Mouse (Mus musculus): ENCODE measurements around the gene Setd1a.
"Not testable (repeated sequence)": the region's sequence is repeated elsewhere in the genome, so short reads cannot be mapped to it uniquely, and the experiment has no call there.

Setd1a gene

GRCm38 (mm10) chr7:127823236-127824171 is 47.0 kb downstream of the Setd1a start:
- H3K4me1 ChIP-seq (replicated peaks; ENCODE audit: low read depth, low read length): peaks cover 12% of the 10 kb centered on the region
- H3K27me3 ChIP-seq (ENCODE audit: insufficient read depth, low read length): peaks cover 27% of the 10 kb centered on the region
- H3K9me3 ChIP-seq (ENCODE audit: low read length): no peaks in the 10 kb centered on the region
- peak overlapping the region; percentile 83 for H3K4me3 ChIP-seq (replicated peaks; ENCODE audit: low read length)
- no peaks in the 10 kb centered on the region for H3K36me3 ChIP-seq (ENCODE audit: insufficient read depth, low read length)
- TF ChIP-seq POU5F1 (IDR thresholded peaks at IDR 0.05; ENCODE audit: borderline replicate concordance, low read length) (no peak), CTCF (conservative IDR thresholded peaks at IDR 0.05; ENCODE audit: low read length) (peak; percentile 11; the same call in 1 of the 2 replicates)

GRCm38 (mm10) chr7:127824176-127824871 is 47.9 kb downstream of the Setd1a start, which contains the start of the genes Stx4a and Stx1b:
Gene Stx4a (plus strand): TSS chr7:127824294.
Gene Stx1b (minus strand): TSS chr7:127824549.
- Histone ChIP-seq H3K4me1 (replicated peaks; ENCODE audit: low read depth, low read length) (peaks cover 12% of the 10 kb centered on the region), H3K4me3 (replicated peaks; ENCODE audit: low read length) (peak within 1 kb of the TSS; percentile 83), H3K9me3 (ENCODE audit: low read length) (no peaks in the 10 kb centered on the region), H3K36me3 (ENCODE audit: insufficient read depth, low read length) (no peaks in the 10 kb centered on the region), H3K27me3 (ENCODE audit: insufficient read depth, low read length) (peaks cover 27% of the 10 kb centered on the region)
- TF ChIP-seq POU5F1 (IDR thresholded peaks at IDR 0.05; ENCODE audit: borderline replicate concordance, low read length) (no peak), NANOG (IDR thresholded peaks at IDR 0.05; ENCODE audit: borderline replicate concordance, low read length) (no peak), CTCF (conservative IDR thresholded peaks at IDR 0.05; ENCODE audit: low read length) (no peak)

- H3K9me3 ChIP-seq (ENCODE audit: low read length): no peaks in the 10 kb centered on the region
- H3K36me3 ChIP-seq (ENCODE audit: insufficient read depth, low read length): no peaks in the 10 kb centered on the region
- H3K27me3 ChIP-seq (ENCODE audit: insufficient read depth, low read length): peaks cover 3% of the 10 kb centered on the region; the same call in 1 of the 2 replicates
- peaks cover under 1% of the 10 kb centered on the region; the same call in 1 of the 2 replicates for H3K4me1 ChIP-seq (replicated peaks; ENCODE audit: low read depth, low read length)
- TF ChIP-seq POU5F1 (IDR thresholded peaks at IDR 0.05; ENCODE audit: borderline replicate concordance, low read length): no peak
- no peak for TF ChIP-seq NANOG (IDR thresholded peaks at IDR 0.05; ENCODE audit: borderline replicate concordance, low read length)
- TF ChIP-seq CTCF (conservative IDR thresholded peaks at IDR 0.05; ENCODE audit: low read length): no peak
- H3K4me3 ChIP-seq (replicated peaks; ENCODE audit: low read length): no peak overlapping the region
Measured at GRCm38 (mm10) chr7:127835550-127835949, 59.1 kb downstream of the Setd1a start.

- peaks cover 9% of the 10 kb centered on the region for H3K4me1 ChIP-seq (replicated peaks; ENCODE audit: low read depth, low read length)
- H3K36me3 ChIP-seq (ENCODE audit: insufficient read depth, low read length): no peaks in the 10 kb centered on the region
- no peak for TF ChIP-seq CTCF (conservative IDR thresholded peaks at IDR 0.05; ENCODE audit: low read length)
- no peak for TF ChIP-seq NANOG (IDR thresholded peaks at IDR 0.05; ENCODE audit: borderline replicate concordance, low read length)
- no peak for TF ChIP-seq POU5F1 (IDR thresholded peaks at IDR 0.05; ENCODE audit: borderline replicate concordance, low read length)
- H3K9me3 ChIP-seq (ENCODE audit: low read length): no peaks in the 10 kb centered on the region
- H3K27me3 ChIP-seq (ENCODE audit: insufficient read depth, low read length): peaks cover 3% of the 10 kb centered on the region; the same call in 1 of the 2 replicates
- H3K4me3 ChIP-seq (replicated peaks; ENCODE audit: low read length): no peak overlapping the region
Measured at GRCm38 (mm10) chr7:127837473-127837872, 61.0 kb downstream of the Setd1a start.

GRCm38 (mm10) chr7:127837878-127838277 is 61.4 kb downstream of the Setd1a start:
- H3K4me1 ChIP-seq (replicated peaks; ENCODE audit: low read depth, low read length): peaks cover 13% of the 10 kb centered on the region
- not testable (repeated sequence) for H3K4me3 ChIP-seq (replicated peaks; ENCODE audit: low read length); H3K27me3 ChIP-seq (ENCODE audit: insufficient read depth, low read length); H3K36me3 ChIP-seq (ENCODE audit: insufficient read depth, low read length); H3K9me3 ChIP-seq (ENCODE audit: low read length)
- peak; percentile 40 for TF ChIP-seq CTCF (conservative IDR thresholded peaks at IDR 0.05; ENCODE audit: low read length)

DNA sequence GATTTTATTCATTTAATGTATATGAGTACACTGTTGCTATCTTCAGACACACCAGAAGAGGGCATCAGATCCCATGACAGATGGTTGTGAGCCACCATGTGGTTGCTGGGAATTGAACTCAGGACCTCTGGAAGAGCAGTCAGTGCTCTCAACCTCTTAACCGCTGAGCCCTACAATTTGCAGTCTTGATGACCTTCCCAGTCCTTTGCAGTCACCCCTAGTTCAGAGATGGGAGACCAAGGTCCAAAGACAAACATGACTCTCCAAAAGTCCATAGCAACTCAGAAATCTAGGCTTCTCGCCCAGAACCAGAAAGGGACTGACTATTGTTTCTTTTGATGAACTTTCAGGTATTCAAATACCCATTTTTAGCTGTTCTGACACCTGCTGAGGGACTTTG is 63.6 kb downstream of the Setd1a start:
- H3K27me3 ChIP-seq (ENCODE audit: insufficient read depth, low read length); H3K4me3 ChIP-seq (replicated peaks; ENCODE audit: low read length); H3K9me3 ChIP-seq (ENCODE audit: low read length): not testable (repeated sequence)
- Histone ChIP-seq H3K36me3 (ENCODE audit: insufficient read depth, low read length) (peaks cover 16% of the 10 kb centered on the region), H3K4me1 (replicated peaks; ENCODE audit: low read depth, low read length) (peaks cover 15% of the 10 kb centered on the region)

DNA sequence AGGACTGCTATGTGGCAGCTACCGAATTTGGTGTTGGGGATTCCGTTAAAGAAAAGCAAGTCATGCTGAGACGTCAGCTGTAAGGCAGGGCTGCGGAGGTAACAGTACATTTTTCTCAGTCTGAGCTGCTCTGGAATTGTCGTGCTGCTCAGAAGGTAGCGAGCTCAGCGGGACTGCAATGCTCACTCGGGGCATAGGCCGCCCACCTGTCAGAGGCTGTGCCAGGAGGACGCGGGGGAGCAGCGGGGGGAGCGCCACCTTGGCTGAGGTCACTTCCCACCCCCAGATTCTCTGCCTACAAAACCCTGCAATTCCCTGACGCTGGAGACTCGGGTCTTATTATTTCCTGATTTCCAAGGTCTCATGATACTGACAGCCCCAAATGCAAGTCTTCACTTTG is 64.4 kb downstream of the Setd1a start:
- TF ChIP-seq POU5F1 (IDR thresholded peaks at IDR 0.05; ENCODE audit: borderline replicate concordance, low read length): no peak
- no peak for TF ChIP-seq CTCF (conservative IDR thresholded peaks at IDR 0.05; ENCODE audit: low read length)
- TF ChIP-seq NANOG (IDR thresholded peaks at IDR 0.05; ENCODE audit: borderline replicate concordance, low read length): no peak
- peaks cover 3% of the 10 kb centered on the region; the same call in 1 of the 2 replicates for H3K27me3 ChIP-seq (ENCODE audit: insufficient read depth, low read length)

DNA sequence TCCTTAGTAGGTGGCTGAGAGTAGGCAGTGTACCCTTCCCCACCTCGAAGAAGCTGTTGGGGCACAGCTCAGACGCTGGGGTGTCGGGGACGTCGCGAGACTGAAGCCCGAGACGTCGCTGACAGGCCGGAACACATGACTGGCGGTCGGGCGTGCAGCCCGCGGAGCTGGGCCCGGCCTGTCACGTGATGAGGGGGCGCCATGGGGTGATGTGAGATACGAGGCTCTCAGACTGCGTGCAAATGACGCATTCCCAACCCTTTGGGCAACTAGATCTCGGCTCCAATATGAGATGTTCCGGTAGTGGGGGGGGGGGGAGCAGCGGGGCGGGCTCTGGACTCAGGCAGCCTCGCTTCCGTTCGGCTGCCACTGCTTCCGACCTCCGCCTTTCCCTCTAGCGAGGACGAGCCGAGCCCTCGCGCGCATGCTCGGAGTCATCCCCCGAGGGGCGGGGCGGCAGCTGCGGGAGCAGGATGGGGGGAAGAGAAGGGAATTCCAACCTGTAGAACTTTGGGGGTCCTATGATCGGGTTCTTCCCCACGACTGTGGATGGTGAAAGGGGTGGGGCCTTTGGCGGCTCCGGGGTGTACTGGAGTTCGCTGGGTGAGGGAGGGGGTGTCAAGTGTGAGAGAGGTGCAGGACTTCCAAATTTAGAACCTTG is 65.0 kb downstream of the Setd1a start:
- peaks cover 23% of the 10 kb centered on the region for H3K36me3 ChIP-seq (ENCODE audit: insufficient read depth, low read length)
- H3K4me1 ChIP-seq (replicated peaks; ENCODE audit: low read depth, low read length): peaks cover 23% of the 10 kb centered on the region
- H3K27me3 ChIP-seq (ENCODE audit: insufficient read depth, low read length): peaks cover 3% of the 10 kb centered on the region; the same call in 1 of the 2 replicates
- no peaks in the 10 kb centered on the region for H3K9me3 ChIP-seq (ENCODE audit: low read length)
- no peak for TF ChIP-seq CTCF (conservative IDR thresholded peaks at IDR 0.05; ENCODE audit: low read length)
- no peak for TF ChIP-seq POU5F1 (IDR thresholded peaks at IDR 0.05; ENCODE audit: borderline replicate concordance, low read length)
- no peak for TF ChIP-seq NANOG (IDR thresholded peaks at IDR 0.05; ENCODE audit: borderline replicate concordance, low read length)
- H3K4me3 ChIP-seq (replicated peaks; ENCODE audit: low read length): peak overlapping the region; percentile 93

More for the DNA sequence above, 64.4 kb downstream of the Setd1a start:
- H3K4me1 ChIP-seq (replicated peaks; ENCODE audit: low read depth, low read length): peaks cover 17% of the 10 kb centered on the region
- H3K9me3 ChIP-seq (ENCODE audit: low read length): no peaks in the 10 kb centered on the region
- peaks cover 18% of the 10 kb centered on the region for H3K36me3 ChIP-seq (ENCODE audit: insufficient read depth, low read length)
- H3K4me3 ChIP-seq (replicated peaks; ENCODE audit: low read length): peak overlapping the region; percentile 93
